Mouse (Mus musculus): ENCODE data around the gene Dolpp1. TPM values are rescaled to one million over a fixed set of nuclear protein-coding genes. Genes with fewer than 3 reads are reported as not detected.

Gene Dolpp1
- polyA plus RNA-seq, 1 experiment, result 55.6 TPM

DNA sequence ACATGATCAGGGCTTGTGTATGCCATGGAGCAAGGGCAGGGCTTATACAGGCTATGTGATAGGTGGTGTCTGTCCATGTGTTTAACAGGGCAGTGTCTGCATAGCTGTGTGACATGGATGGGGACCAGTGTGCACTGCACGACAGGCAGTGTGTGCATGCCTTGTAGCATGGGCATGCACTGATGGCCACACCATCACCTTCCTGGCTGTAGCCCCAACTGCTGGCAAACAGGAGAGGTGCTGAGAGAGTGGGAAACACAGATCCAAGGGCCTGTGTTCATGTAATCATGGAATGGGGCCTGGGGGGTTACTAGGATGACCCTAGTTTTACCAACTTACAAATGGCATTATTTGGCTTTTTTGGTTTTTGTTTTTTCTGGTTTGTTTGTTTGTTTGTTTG lies 11.8 kb downstream of the Dolpp1 start:
- Histone ChIP-seq H3K4me1 (ENCODE audit: control insufficient read depth, insufficient read depth, low read length) (no peaks in the 10 kb centered on the region; the same call in 1 of the 2 replicates), H3K4me3 (replicated peaks; ENCODE audit: extremely low read depth, low read depth, low read length) (no peak overlapping the region)
- DNase-seq, result no peak
- WGBS, result 77% methylated on average over 1 of the region's 1 CpGs
- TF ChIP-seq POLR2A (IDR thresholded peaks at IDR 0.05; ENCODE audit: borderline replicate concordance, extremely low read depth, low read depth, low read length), result no peak
- TF ChIP-seq CTCF (IDR thresholded peaks at IDR 0.05; ENCODE audit: insufficient read depth, low read length), result no peak

DNA sequence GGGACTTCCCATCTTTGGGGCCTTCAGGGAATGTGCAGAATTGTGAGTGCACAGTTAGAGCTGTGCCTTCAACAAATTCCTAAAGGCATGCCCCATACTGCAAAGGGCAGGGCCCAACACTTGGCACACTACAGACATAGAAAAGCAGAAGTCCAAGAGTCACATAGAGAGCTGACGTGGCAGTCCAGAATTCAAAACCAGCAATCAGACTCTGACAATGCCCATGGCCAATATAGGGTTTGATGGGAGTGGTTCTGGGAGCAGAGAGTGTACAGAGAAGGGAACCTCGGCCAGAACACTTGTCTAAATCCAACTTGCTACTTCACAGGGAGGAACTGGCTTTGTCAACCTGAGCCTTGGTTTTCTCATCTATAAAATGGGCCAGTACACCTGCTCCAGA lies 15.2 kb downstream of the Dolpp1 start:
- Histone ChIP-seq H3K4me1 (ENCODE audit: control insufficient read depth, insufficient read depth, low read length) (no peaks in the 10 kb centered on the region), H3K4me3 (replicated peaks; ENCODE audit: extremely low read depth, low read depth, low read length) (no peak overlapping the region)
- no peak for DNase-seq
- 85% methylated on average over 2 of the region's 2 CpGs for WGBS
- TF ChIP-seq POLR2A (IDR thresholded peaks at IDR 0.05; ENCODE audit: borderline replicate concordance, extremely low read depth, low read depth, low read length) (no peak), CTCF (IDR thresholded peaks at IDR 0.05; ENCODE audit: insufficient read depth, low read length) (no peak)

GRCm38 (mm10) chr2:30407778-30408177 lies 15.7 kb downstream of the Dolpp1 start:
- WGBS, result 91% methylated on average over 10 of the region's 10 CpGs
- TF ChIP-seq CTCF (IDR thresholded peaks at IDR 0.05; ENCODE audit: insufficient read depth, low read length), result no peak
- no peak for TF ChIP-seq POLR2A (IDR thresholded peaks at IDR 0.05; ENCODE audit: borderline replicate concordance, extremely low read depth, low read depth, low read length)
- DNase-seq, result no peak
- no peak overlapping the region for H3K4me3 ChIP-seq (replicated peaks; ENCODE audit: extremely low read depth, low read depth, low read length)
- H3K4me1 ChIP-seq (ENCODE audit: control insufficient read depth, insufficient read depth, low read length), result no peaks in the 10 kb centered on the region

DNA sequence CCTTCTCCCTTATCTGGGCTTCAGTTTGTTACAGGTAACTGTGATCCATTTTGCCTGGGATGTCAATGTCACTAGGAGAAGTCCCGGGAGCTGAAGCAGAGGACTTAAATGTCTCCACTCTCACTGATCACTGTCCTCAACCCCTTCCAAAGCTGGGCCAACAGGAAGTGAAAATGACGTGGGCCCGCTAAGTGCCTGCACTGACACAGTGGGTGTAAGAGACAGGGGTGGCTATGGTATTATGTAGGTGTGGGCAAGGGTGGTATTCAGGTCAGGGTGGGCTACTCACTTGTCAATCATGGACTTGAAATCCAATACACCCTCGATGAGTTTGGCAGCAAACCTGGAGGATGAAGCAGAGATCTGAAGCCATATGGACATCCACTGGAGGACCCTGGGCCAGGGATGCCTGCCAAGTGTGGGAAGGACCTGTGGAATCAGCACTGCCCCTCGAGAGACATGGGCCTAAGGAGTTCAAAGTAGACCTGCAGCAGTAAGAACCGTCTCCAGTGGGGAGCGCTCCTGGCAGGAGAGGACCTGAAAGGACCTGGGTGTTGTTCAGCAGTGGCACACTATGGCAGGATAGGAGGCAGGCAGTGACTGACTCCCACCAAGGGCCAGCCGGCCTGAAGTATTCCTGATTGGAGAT lies 16.5 kb downstream of the Dolpp1 start:
- H3K4me1 ChIP-seq (ENCODE audit: control insufficient read depth, insufficient read depth, low read length), result peaks cover 1% of the 10 kb centered on the region; the same call in 1 of the 2 replicates
- no peak overlapping the region for H3K4me3 ChIP-seq (replicated peaks; ENCODE audit: extremely low read depth, low read depth, low read length)
- 74% methylated on average over 8 of the region's 8 CpGs for WGBS
- no peak for TF ChIP-seq CTCF (IDR thresholded peaks at IDR 0.05; ENCODE audit: insufficient read depth, low read length)
- no peak for TF ChIP-seq POLR2A (IDR thresholded peaks at IDR 0.05; ENCODE audit: borderline replicate concordance, extremely low read depth, low read depth, low read length)
- no peak for DNase-seq

DNA sequence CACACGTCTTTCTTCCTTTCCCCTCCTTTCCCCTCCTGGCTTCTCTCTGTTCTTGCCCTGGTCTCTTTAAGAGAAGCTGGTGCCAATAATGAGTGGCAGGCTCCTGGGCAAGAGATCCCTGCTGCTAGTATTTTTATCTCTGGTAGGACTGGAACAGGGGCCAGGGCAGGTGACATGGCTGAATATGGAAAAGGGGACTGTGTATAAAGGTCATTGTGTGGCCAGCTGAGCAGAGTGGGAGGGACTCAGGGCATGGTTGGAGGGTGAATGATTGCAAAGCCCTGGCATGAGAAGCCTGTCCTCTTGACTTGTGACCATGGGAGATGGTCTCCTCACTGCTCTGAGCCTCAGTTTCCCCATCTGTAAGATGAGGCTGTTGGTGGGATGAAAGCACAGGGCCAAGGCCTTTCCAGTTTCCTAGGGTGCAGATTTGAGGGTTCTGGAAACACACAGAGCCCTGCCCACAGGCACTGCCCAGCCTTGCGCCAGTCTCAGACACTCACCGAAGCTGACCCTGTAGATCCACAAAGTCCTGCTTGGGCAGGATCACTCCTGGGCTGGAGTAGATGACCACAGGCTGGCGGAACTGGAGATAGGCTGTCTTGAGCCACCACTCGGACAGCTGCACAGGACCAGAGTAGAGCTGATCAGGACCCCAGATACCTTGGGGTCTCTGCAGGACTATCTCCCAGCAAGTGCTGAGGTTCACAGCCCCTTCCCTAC lies 17.6 kb downstream of the Dolpp1 start:
- no peak overlapping the region for H3K4me3 ChIP-seq (replicated peaks; ENCODE audit: extremely low read depth, low read depth, low read length)
- WGBS, result 85% methylated on average over 5 of the region's 5 CpGs
- H3K4me1 ChIP-seq (ENCODE audit: control insufficient read depth, insufficient read depth, low read length), result peaks cover 5% of the 10 kb centered on the region
- DNase-seq, result no peak
- TF ChIP-seq POLR2A (IDR thresholded peaks at IDR 0.05; ENCODE audit: borderline replicate concordance, extremely low read depth, low read depth, low read length) (no peak), CTCF (IDR thresholded peaks at IDR 0.05; ENCODE audit: insufficient read depth, low read length) (no peak)

DNA sequence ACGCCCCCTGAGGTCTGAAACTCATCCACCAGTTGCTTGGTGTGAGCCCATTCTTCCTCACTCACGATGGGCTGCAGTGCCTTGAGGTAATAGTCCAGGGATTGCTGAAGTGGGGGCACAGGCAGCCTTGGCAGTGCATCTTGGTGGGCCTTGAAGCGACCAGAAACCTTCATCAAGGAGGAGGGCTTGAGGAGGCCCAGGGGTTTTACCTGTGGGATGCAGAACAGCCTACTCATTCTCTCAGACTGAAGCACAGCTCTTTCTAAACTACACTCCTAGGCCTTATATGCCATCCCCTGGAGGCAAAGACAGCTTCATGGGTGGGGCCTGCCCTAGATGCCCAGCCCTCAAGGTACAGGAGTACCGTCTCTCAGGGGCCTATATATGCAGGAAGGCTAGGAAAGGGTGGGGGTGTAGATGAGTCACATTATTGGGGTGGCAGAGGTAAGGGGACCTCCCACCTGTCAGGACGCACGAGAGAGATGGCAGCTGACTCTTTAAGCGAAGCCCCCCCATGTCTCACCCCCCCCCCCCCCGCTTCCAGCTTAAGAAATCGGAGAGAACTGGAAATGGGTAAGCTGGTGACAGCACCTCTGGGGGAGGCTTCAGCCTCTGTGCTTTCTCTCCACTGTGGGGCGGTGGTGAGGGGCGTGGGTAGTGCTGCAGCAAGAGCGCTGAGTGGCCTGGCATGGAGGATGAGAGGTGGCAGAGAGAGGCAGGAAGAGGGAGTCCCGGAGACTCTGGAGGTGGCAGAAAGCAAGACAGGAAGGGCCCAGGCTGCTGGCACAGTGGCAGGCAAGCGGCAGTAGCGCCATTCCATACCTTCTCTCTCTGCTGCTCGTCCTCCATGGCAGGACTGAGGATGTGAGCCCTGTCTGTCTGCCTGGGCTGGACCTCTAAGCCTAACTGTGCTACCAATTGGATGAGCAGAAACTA lies 21.3 kb downstream of the Dolpp1 start:
- WGBS, result 67% methylated on average over 16 of the region's 16 CpGs
- TF ChIP-seq POLR2A (IDR thresholded peaks at IDR 0.05; ENCODE audit: borderline replicate concordance, extremely low read depth, low read depth, low read length) (no peak), CTCF (IDR thresholded peaks at IDR 0.05; ENCODE audit: insufficient read depth, low read length) (no peak)
- no peak for DNase-seq
- Histone ChIP-seq H3K4me1 (ENCODE audit: control insufficient read depth, insufficient read depth, low read length) (peaks cover 5% of the 10 kb centered on the region), H3K4me3 (replicated peaks; ENCODE audit: extremely low read depth, low read depth, low read length) (no peak overlapping the region)

DNA sequence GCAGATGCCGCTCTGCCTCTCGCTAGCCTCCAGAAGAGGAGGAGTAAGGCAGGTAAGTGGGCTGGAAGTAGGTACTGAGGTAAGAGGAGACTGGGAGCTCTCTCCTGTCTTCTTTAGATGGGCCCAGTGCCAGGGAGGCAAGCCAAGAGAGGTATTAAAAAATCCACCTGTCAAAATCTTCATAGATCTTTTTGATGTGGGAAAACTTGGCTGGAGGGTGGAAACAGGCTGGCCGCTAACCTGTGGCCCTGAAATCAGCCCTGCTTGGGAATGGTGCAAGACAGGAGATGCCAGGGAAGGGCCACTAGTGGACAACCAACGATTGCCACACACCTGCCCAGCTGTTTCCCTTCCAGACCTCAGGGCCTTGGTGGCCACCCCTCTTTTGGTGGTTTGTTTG lies 22.0 kb downstream of the Dolpp1 start:
- WGBS, result 67% methylated on average over 4 of the region's 4 CpGs
- no peak for TF ChIP-seq CTCF (IDR thresholded peaks at IDR 0.05; ENCODE audit: insufficient read depth, low read length)
- TF ChIP-seq POLR2A (IDR thresholded peaks at IDR 0.05; ENCODE audit: borderline replicate concordance, extremely low read depth, low read depth, low read length), result no peak
- DNase-seq, result peak; percentile 27
- Histone ChIP-seq H3K4me3 (replicated peaks; ENCODE audit: extremely low read depth, low read depth, low read length) (no peak overlapping the region), H3K4me1 (ENCODE audit: control insufficient read depth, insufficient read depth, low read length) (peaks cover 5% of the 10 kb centered on the region)

- H3K4me3 ChIP-seq (replicated peaks; ENCODE audit: extremely low read depth, low read depth, low read length), result peak overlapping the region; percentile 92
Observed at GRCm38 (mm10) chr2:30414681-30415080, 22.6 kb downstream of the Dolpp1 start.

More at GRCm38 (mm10) chr2:30414681-30415080, 22.6 kb downstream of the Dolpp1 start:
- TF ChIP-seq CTCF (IDR thresholded peaks at IDR 0.05; ENCODE audit: insufficient read depth, low read length) (no peak), POLR2A (IDR thresholded peaks at IDR 0.05; ENCODE audit: borderline replicate concordance, extremely low read depth, low read depth, low read length) (no peak)
- no peak for DNase-seq
- WGBS, result 52% methylated on average over 5 of the region's 5 CpGs
- H3K4me1 ChIP-seq (ENCODE audit: control insufficient read depth, insufficient read depth, low read length), result peaks cover 5% of the 10 kb centered on the region
